Mouse (Mus musculus) lung, postnatal 4 days (tissue): ENCODE measurements at regions not wholly inside any gene's neighbourhood (a gene's known extent, or its start where the extent isn't known, plus 50 kb on each side); places are given as distances from the start of the nearest gene placed in this dataset.

Source experiments
- DNase-seq, 2 experiments: peaks; one replicate each; pipeline ENCODE4 v3.0.0; 2021

GRCm38 (mm10) chr1:65509003-65509402 is 227.1 kb downstream of the Pth2r start:
- DNase-seq = no peak

- DNase-seq = no peak
These were observed 253.8 kb downstream of the Pth2r start for GRCm38 (mm10) chr1:65535674-65536073.

GRCm38 (mm10) chr1:65538509-65538908 is 256.7 kb downstream of the Pth2r start:
- DNase-seq = no peak

GRCm38 (mm10) chr1:65544219-65544864 is 262.5 kb downstream of the Pth2r start:
- no peak for DNase-seq

- DNase-seq = no peak
These were observed 263.6 kb downstream of the Pth2r start for GRCm38 (mm10) chr1:65545336-65546060.

GRCm38 (mm10) chr1:65548830-65549229 is 267.0 kb downstream of the Pth2r start:
- no peak for DNase-seq

- no peak for DNase-seq
These were observed 305.5 kb downstream of the Pth2r start for GRCm38 (mm10) chr1:65587402-65587801.

- no peak for DNase-seq
These were observed 291.0 kb upstream of the Crygf start for GRCm38 (mm10) chr1:65635315-65635714.

- DNase-seq = no peak
These were observed 271.9 kb upstream of the Crygf start for GRCm38 (mm10) chr1:65654460-65654859.

- no peak for DNase-seq
These were observed 244.4 kb upstream of the Crygf start for GRCm38 (mm10) chr1:65681960-65682359.

- no peak for DNase-seq
These were observed 239.0 kb upstream of the Crygf start for GRCm38 (mm10) chr1:65687322-65687721.

GRCm38 (mm10) chr1:65730262-65730661 is 196.1 kb upstream of the Crygf start:
- no peak for DNase-seq

- DNase-seq = no peak
These were observed 168.4 kb upstream of the Crygf start for GRCm38 (mm10) chr1:65757951-65758350.

GRCm38 (mm10) chr1:65761141-65761540 is 165.2 kb upstream of the Crygf start:
- no peak for DNase-seq

GRCm38 (mm10) chr1:65800244-65800643 is 126.1 kb upstream of the Crygf start:
- DNase-seq = no peak

- no peak for DNase-seq
These were observed 105.5 kb upstream of the Crygf start for GRCm38 (mm10) chr1:65820771-65821170.

- no peak for DNase-seq
These were observed 85.2 kb upstream of the Crygf start for GRCm38 (mm10) chr1:65841116-65841515.

- no peak for DNase-seq
These were observed 79.3 kb upstream of the Crygf start for GRCm38 (mm10) chr1:65847005-65847404.

- peak; percentile 8 to 22 for DNase-seq
These were observed 52.6 kb upstream of the Crygf start for GRCm38 (mm10) chr1:65873691-65874090.
